Mouse (Mus musculus): ENCODE measurements at regions not wholly inside any gene's neighbourhood (a gene's known extent, or its start where the extent isn't known, plus 50 kb on each side); places are given as distances from the start of the nearest gene placed in this dataset.

DNA sequence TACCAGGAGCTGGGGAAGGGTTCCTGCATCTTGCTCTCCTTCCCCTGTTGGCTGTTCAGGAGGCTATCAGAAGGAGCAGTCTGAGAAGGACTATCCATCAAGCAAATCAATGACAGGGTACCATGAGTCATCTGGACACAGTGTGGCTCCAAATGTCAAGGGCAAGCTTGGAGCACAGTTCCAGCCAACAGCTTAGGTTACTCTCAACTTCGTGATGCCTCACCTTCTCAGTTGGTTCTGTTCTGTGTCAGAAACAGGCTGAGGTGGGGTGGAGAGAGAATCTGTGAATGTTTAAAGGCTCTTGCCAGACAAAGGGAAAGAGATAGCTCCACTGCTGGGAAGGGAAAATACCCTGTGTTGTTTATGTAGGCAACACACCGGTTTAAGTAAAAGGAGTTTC is 141.9 kb downstream of the Ube2e3 start:
- TF ChIP-seq CTCF (IDR thresholded peaks at IDR 0.05; ENCODE audit: low read depth) (no peak), EP300 (IDR thresholded peaks at IDR 0.05; ENCODE audit: low read depth) (no peak)

Data from liver, embryonic 14.5 days (tissue).